Mouse (Mus musculus) lung, postnatal 36 days (tissue): ENCODE results near the gene Tmem176b.
"Not testable (repeated sequence)": the region's sequence is repeated elsewhere in the genome, so short reads cannot be mapped to it uniquely, and the experiment has no call there.

Experiments used
- DNase-seq: peaks from one replicate; pipeline ENCODE4 v3.0.0; 2022; ENCODE audit warnings: mixed read lengths

Gene Tmem176b

DNA sequence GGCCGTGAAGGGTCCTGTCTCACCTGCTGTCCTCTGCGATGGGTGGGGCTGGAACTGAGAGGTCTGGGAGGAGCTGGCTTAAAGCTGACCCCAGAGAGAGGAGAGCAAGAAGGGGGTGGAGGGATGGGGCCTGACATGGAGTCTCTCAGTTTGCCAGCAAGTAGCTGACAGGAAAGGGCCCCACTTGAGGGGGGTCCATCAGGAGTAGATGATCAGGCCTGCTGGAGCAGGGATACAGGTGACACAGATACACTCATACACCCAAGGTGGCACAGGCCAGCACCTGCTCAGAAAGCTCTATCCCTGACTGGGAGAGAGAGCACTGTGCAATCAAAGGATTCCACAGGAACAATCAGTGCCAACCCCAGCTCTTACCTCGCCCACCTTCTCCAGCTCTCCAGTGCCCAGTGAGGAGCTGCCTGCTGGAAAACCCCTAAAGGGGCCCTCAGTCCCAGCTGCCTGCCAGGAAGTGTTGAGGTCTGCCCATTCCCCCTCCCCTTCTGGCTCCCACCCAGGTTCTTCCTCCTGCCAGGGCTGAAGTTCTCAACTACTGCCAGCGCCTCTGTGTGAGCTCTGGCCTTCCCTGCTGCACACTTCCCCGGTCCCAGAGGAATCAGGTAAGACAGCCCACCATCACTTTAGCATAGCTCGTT lies at the start of gene Tmem176b:
Gene Tmem176b, minus strand, starts transcription at position 524 of the 653 bp plus-strand sequence.
- DNase-seq = peak; percentile 98

DNA sequence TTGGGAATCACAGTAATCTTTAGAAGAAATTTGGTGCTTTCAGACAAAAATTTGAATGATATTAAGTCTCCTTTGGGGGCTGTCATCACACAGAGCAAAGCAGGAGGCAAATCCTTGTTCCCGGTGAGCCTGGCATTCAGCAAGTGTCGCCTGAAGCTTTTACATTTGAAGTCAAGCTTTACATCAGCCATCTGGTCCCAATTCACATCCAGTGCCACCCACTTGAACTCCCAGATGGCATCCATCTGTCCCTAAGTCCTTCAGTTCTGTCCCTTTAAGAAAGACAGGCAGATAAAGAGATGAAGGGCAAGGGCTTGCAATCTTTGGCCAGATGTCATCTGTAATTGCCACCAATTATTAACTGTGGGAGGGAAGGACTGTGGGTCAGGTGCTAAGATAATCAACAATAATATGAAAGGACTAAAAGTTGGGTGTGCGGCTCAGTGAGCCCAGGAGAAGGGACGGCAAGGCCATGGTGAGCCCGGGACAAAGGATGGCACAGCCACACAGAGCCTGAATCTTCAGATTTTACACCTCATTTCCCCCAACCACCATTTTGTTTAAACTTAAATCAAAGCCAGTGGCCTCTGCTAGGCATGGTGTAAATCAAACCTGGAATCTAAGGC lies 35.3 kb upstream of the Tmem176b start:
- no peak for DNase-seq

DNA sequence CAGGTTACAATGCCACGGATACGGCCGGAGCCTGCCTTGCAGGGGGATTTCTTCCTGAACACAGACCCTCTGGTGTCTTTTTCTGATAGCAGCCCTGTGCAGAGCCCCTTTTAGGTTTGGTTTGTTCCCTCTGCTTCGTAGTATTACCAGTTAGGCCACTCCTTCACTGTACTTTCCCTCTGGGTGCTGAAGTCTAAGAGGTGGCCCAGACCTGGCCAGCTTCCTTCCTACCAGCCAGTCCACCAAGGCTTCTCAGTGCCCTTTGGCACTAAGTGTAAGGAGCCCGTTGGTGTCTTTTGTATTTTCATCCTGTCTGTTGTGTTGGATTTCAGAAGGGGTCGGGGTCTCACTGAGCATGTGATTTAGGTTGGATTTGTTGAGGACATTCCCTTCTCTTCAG lies 34.2 kb upstream of the Tmem176b start:
- no peak for DNase-seq

GRCm38 (mm10) chr6:48874576-48874975 lies 33.3 kb upstream of the Tmem176b start:
- no peak for DNase-seq

- DNase-seq = no peak
Measured at GRCm38 (mm10) chr6:48872596-48872995, 31.3 kb upstream of the Tmem176b start, which contains the start of gene Aoc1. Gene Aoc1, plus strand, starts transcription at chr6:48872896.

- DNase-seq = no peak
Measured at GRCm38 (mm10) chr6:48869774-48870173, 28.5 kb upstream of the Tmem176b start.

GRCm38 (mm10) chr6:48867158-48867557 lies 25.9 kb upstream of the Tmem176b start:
- DNase-seq = no peak

GRCm38 (mm10) chr6:48866355-48866950 lies 25.2 kb upstream of the Tmem176b start:
- DNase-seq = not testable (repeated sequence)

DNA sequence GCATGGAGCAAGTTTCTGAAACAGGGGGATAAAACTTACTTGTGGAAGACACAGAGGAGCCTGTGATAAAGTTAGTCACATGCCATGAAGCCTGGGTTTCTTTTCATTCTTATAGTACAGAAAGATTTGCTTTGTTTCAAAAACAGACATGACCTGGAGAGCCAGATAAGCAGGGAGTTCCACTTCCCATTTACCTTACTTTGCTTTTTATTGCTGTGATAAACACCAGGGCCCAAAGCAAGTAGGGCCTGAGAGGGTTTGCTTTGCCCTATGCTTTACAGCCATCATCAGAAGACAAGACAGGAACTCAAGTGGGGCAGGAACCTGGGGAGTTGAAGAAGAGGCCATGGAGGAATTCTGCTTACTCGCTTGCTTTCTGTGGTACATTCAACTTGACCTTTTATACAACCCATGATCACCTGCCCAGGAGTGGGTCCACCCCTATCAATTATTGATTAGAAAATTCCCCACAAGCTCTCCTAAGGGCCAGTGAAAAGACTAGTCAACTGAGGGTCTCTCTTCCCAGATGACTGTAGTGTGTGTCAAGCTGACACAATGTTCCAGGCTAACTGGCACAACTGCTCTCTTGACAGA lies 24.0 kb upstream of the Tmem176b start:
- no peak for DNase-seq

DNA sequence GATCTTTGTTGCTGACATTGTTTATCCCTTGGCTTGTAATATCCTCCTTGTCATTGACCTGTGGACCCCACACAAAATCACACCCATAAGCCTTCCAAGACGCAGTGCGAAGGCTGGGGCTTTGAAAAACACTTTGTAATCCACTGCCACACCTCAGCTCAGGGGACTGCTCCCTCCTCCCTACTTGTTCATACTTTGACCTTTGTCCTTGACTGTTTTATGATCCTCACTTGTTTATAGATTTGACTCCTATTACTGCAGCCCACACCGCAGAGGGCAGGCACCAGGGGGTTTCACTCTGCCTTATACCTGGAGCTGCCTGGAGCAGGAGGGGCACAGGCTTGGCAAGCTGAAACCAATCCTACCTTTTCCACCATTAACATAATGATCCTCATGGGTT lies 23.4 kb upstream of the Tmem176b start:
- DNase-seq = no peak

- no peak for DNase-seq
Measured at GRCm38 (mm10) chr6:48864181-48864580, 22.9 kb upstream of the Tmem176b start.

GRCm38 (mm10) chr6:48863488-48863887 lies 22.2 kb upstream of the Tmem176b start:
- DNase-seq = no peak

GRCm38 (mm10) chr6:48862816-48863215 lies 21.5 kb upstream of the Tmem176b start:
- DNase-seq = no peak

- DNase-seq = peak; percentile 27
Measured at GRCm38 (mm10) chr6:48861616-48862280, 20.5 kb upstream of the Tmem176b start.

- no peak for DNase-seq
Measured at GRCm38 (mm10) chr6:48860851-48861250, 19.6 kb upstream of the Tmem176b start.

DNA sequence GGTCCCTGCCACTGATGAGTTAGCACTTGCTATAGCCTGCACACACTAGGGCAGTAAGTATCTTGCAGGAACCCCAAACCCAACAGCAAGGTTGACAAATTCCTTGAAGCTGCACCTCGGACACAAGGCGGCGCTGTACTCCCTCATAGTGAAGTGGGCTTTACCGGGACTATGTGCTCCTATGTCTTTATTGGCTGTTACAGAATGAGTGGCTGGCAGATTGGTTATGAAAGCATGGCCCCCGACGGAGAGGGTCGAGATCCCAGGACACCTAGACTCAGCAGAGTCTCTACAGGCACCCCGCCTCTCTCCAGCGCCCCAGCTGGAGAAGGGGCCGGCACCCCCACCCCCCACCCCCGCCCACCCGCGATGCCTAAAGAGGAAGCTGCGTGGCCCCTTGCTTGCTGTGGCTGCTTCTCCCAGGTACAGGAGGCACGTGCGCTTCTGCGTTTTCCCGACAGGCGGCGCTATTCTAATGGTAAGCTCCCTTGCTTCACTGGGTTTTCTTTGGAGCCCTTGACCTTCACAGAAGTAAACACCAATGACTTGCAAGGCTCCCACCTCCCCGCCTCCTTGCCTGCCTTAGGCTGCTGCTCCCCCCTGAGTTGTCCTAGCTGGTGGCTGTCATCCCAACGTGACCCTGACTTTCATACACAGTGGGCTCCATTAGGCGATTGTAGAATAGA lies 19.0 kb upstream of the Tmem176b start:
- DNase-seq = peak; percentile 80

GRCm38 (mm10) chr6:48857613-48858302 lies 16.5 kb upstream of the Tmem176b start:
- peak; percentile 84 for DNase-seq

- no peak for DNase-seq
Measured at GRCm38 (mm10) chr6:48854155-48854554, 12.9 kb upstream of the Tmem176b start.

- peak; percentile 67 for DNase-seq
Measured at GRCm38 (mm10) chr6:48851820-48852491, 10.7 kb upstream of the Tmem176b start.

GRCm38 (mm10) chr6:48845086-48845485 lies 3.8 kb upstream of the Tmem176b start:
- DNase-seq = no peak

DNA sequence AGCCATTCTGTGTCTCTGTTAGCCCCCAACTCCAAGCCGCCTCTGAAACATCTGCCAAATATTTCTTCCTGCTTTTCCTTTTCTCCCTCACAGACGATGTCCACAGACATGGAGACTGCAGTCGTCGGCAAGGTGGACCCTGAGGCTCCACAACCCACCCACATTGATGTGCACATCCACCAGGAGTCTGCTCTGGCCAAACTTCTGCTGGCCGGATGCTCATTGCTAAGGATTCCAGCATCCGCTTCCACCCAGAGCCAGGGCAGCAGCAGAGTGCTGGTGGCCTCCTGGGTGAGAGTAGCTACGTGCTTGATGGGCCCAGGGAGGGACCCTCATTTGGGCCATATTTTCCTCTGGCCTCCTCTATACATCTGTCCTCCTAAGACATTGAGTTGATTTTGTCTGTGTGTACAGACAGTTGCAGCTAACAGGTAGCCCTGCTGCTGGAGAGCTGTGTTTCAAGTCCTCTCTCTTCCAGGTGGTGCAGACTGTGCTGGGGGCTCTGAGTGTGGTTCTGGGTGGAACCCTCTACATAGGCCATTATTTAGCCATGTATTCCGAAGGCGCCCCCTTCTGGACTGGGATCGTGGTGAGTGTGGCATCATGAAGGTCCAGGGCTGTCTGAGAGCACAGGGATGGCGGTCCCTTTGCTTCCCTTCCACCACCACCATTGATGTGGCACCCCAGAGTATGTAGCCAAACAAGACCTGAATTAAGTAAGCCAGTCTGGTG lies 981 bp upstream of the Tmem176b start:
- DNase-seq = peak; percentile 88
